Mouse (Mus musculus) ovary, postnatal 14 days (tissue): ENCODE results near the gene Usmg5.
"Not testable (repeated sequence)": the region's sequence is repeated elsewhere in the genome, so short reads cannot be mapped to it uniquely, and the experiment has no call there.

Source experiments
- DNase-seq: peaks from one replicate; pipeline ENCODE4 v3.0.0; 2022; ENCODE audit warnings: low spot score

Usmg5 gene

GRCm38 (mm10) chr19:47090550-47091156 is at the start of gene Usmg5, which contains the start of gene Pdcd11:
Gene Usmg5 (minus strand): TSS chr19:47090647.
Gene Pdcd11 (plus strand): TSS chr19:47090768.
- DNase-seq: peak; percentile 92

- DNase-seq: not testable (repeated sequence)
These were observed 49.2 kb upstream of the Usmg5 start for GRCm38 (mm10) chr19:47139611-47140010.

GRCm38 (mm10) chr19:47137771-47138421 is 47.4 kb upstream of the Usmg5 start, which contains the start of gene Calhm2:
Gene Calhm2 (minus strand): TSS chr19:47138294.
- DNase-seq: peak; percentile 42

- DNase-seq: peak; percentile 18
These were observed 46.7 kb upstream of the Usmg5 start for GRCm38 (mm10) chr19:47137051-47137581.

GRCm38 (mm10) chr19:47136170-47136569 is 45.7 kb upstream of the Usmg5 start:
- DNase-seq: no peak

- DNase-seq: no peak
These were observed 45.1 kb upstream of the Usmg5 start for GRCm38 (mm10) chr19:47135568-47135967.

- DNase-seq: no peak
These were observed 42.7 kb upstream of the Usmg5 start for GRCm38 (mm10) chr19:47133161-47133560.

- DNase-seq: no peak
These were observed 40.2 kb upstream of the Usmg5 start for GRCm38 (mm10) chr19:47130551-47131125.

GRCm38 (mm10) chr19:47128835-47129234 is 38.4 kb upstream of the Usmg5 start:
- no peak for DNase-seq

- DNase-seq: no peak
These were observed 37.7 kb upstream of the Usmg5 start for GRCm38 (mm10) chr19:47128164-47128563.

GRCm38 (mm10) chr19:47122802-47123201 is 32.4 kb upstream of the Usmg5 start:
- DNase-seq: no peak

GRCm38 (mm10) chr19:47121054-47121453 is 30.6 kb upstream of the Usmg5 start:
- DNase-seq: no peak

GRCm38 (mm10) chr19:47118634-47119033 is 28.2 kb upstream of the Usmg5 start:
- DNase-seq: no peak

GRCm38 (mm10) chr19:47104641-47105271 is 14.3 kb upstream of the Usmg5 start:
- no peak for DNase-seq

GRCm38 (mm10) chr19:47101080-47101479 is 10.6 kb upstream of the Usmg5 start:
- DNase-seq: no peak

GRCm38 (mm10) chr19:47089718-47090525 is 525 bp downstream of the Usmg5 start:
- DNase-seq: peak; percentile 9

- no peak for DNase-seq
These were observed 2.2 kb downstream of the Usmg5 start for GRCm38 (mm10) chr19:47088226-47088625.

- peak; percentile 68 for DNase-seq
These were observed 22.4 kb downstream of the Usmg5 start for GRCm38 (mm10) chr19:47067924-47068611.

- peak; percentile 94 for DNase-seq
These were observed 23.2 kb downstream of the Usmg5 start, which contains the start of gene Taf5 for GRCm38 (mm10) chr19:47067096-47067882. Gene Taf5 (plus strand): TSS chr19:47067746.

- DNase-seq: no peak
These were observed 24.6 kb downstream of the Usmg5 start for GRCm38 (mm10) chr19:47065860-47066259.
